Mouse (Mus musculus): ENCODE results near the gene AL732309.1.

Gene AL732309.1

GRCm38 (mm10) chr2:25246183-25247072, at the start of gene AL732309.1:
AL732309.1 (minus strand) TSS chr2:25246863.
- DNase-seq: no peak

GRCm38 (mm10) chr2:25293706-25294105, 47.0 kb upstream of the AL732309.1 start:
- DNase-seq: no peak

GRCm38 (mm10) chr2:25292856-25293255, 46.2 kb upstream of the AL732309.1 start:
- DNase-seq: peak; percentile 88 to 89

- DNase-seq: peak; percentile 44 to 55
Observed at GRCm38 (mm10) chr2:25292054-25292544, 45.4 kb upstream of the AL732309.1 start.

GRCm38 (mm10) chr2:25291184-25292053, 44.8 kb upstream of the AL732309.1 start:
- peak in 1 of 2 experiments; percentile 29 for DNase-seq

GRCm38 (mm10) chr2:25290816-25291130, 44.1 kb upstream of the AL732309.1 start:
- DNase-seq: peak in 1 of 2 experiments; percentile 35

- DNase-seq: peak; percentile 34 to 60
Observed at GRCm38 (mm10) chr2:25290101-25290815, 43.6 kb upstream of the AL732309.1 start.

GRCm38 (mm10) chr2:25289651-25290050, 43.0 kb upstream of the AL732309.1 start, which contains the start of gene Lrrc26:
Lrrc26 (plus strand) TSS chr2:25289915.
- DNase-seq: peak; percentile 45 to 63

GRCm38 (mm10) chr2:25288734-25289345, 42.2 kb upstream of the AL732309.1 start:
- no peak for DNase-seq

- no peak for DNase-seq
Observed at GRCm38 (mm10) chr2:25287927-25288649, 41.4 kb upstream of the AL732309.1 start, which contains the start of gene Tmem210. Tmem210 (plus strand) TSS chr2:25288145.

- DNase-seq: peak in 1 of 2 experiments; percentile 43
Observed at GRCm38 (mm10) chr2:25286837-25287636, 40.4 kb upstream of the AL732309.1 start.

- DNase-seq: no peak
Observed at GRCm38 (mm10) chr2:25286314-25286713, 39.7 kb upstream of the AL732309.1 start.

GRCm38 (mm10) chr2:25285551-25285950, 38.9 kb upstream of the AL732309.1 start:
- DNase-seq: no peak

- DNase-seq: peak; percentile 92
Observed at GRCm38 (mm10) chr2:25278928-25279882, 32.5 kb upstream of the AL732309.1 start.

GRCm38 (mm10) chr2:25273010-25273409, 26.3 kb upstream of the AL732309.1 start:
- no peak for DNase-seq

GRCm38 (mm10) chr2:25272515-25272914, 25.9 kb upstream of the AL732309.1 start:
- no peak for DNase-seq

- DNase-seq: peak; percentile 99
Observed at GRCm38 (mm10) chr2:25271827-25272511, 25.3 kb upstream of the AL732309.1 start, which contains the start of the genes Ssna1 and Anapc2. Ssna1 (minus strand) TSS chr2:25272438. Anapc2 (plus strand) TSS chr2:25272478.

- DNase-seq: no peak
Observed at GRCm38 (mm10) chr2:25267746-25268309, 21.2 kb upstream of the AL732309.1 start.

Measured in kidney, postnatal 4 days (tissue).